Mouse (Mus musculus): ENCODE data around the gene Slc44a2. TPM values are rescaled to one million over a fixed set of nuclear protein-coding genes. Genes with fewer than 3 reads are reported as not detected.

Slc44a2 gene
- 100 to 1,000 TPM in 1 of 2 experiments, 10 to 100 TPM in 1; 99.2 to 113 TPM for total RNA-seq (2021)

- intact Hi-C loops (cut with DNase I), result no loop called here
- DNase-seq (ENCODE audit: low spot score), result peak; percentile 75
Measured at GRCm38 (mm10) chr9:21320619-21321512, at the start of gene Slc44a2. Slc44a2 (plus strand) TSS chr9:21320698.

- DNase-seq (ENCODE audit: low spot score), result no peak
- intact Hi-C loops (cut with DNase I), result no loop called here
Measured at GRCm38 (mm10) chr9:21272391-21272790, 48.1 kb upstream of the Slc44a2 start.

- intact Hi-C loops (cut with DNase I), result no loop called here
- no peak for DNase-seq (ENCODE audit: low spot score)
Measured at GRCm38 (mm10) chr9:21273094-21273493, 47.4 kb upstream of the Slc44a2 start.

GRCm38 (mm10) chr9:21273520-21274228, 46.8 kb upstream of the Slc44a2 start:
- intact Hi-C loops (cut with DNase I), result no loop called here
- no peak for DNase-seq (ENCODE audit: low spot score)

GRCm38 (mm10) chr9:21274336-21274735, 46.2 kb upstream of the Slc44a2 start:
- no peak for DNase-seq (ENCODE audit: low spot score)
- intact Hi-C loops (cut with DNase I), result no loop called here

GRCm38 (mm10) chr9:21275013-21275710, 45.3 kb upstream of the Slc44a2 start:
- intact Hi-C loops (cut with DNase I), result no loop called here
- no peak for DNase-seq (ENCODE audit: low spot score)

- intact Hi-C loops (cut with DNase I), result no loop called here
Measured at GRCm38 (mm10) chr9:21275727-21276126, 44.8 kb upstream of the Slc44a2 start.

GRCm38 (mm10) chr9:21276307-21276706, 44.2 kb upstream of the Slc44a2 start:
- intact Hi-C loops (cut with DNase I), result no loop called here
- DNase-seq (ENCODE audit: low spot score), result no peak

More at GRCm38 (mm10) chr9:21275727-21276126, 44.8 kb upstream of the Slc44a2 start:
- no peak for DNase-seq (ENCODE audit: low spot score)

- no peak for DNase-seq (ENCODE audit: low spot score)
Measured at GRCm38 (mm10) chr9:21277776-21278175, 42.7 kb upstream of the Slc44a2 start.

GRCm38 (mm10) chr9:21283591-21283990, 36.9 kb upstream of the Slc44a2 start:
- intact Hi-C loops (cut with DNase I), result no loop called here
- DNase-seq (ENCODE audit: low spot score), result no peak

More at GRCm38 (mm10) chr9:21277776-21278175, 42.7 kb upstream of the Slc44a2 start:
- intact Hi-C loops (cut with DNase I), result no loop called here

GRCm38 (mm10) chr9:21283994-21284393, 36.5 kb upstream of the Slc44a2 start:
- intact Hi-C loops (cut with DNase I), result no loop called here
- DNase-seq (ENCODE audit: low spot score), result no peak

- DNase-seq (ENCODE audit: low spot score), result no peak
- intact Hi-C loops (cut with DNase I), result loop anchor here (2.0 kb wide), 1 partner anchor 22 kb away; the partner anchor contains the start of gene Atg4d
Measured at GRCm38 (mm10) chr9:21286753-21287152, 33.7 kb upstream of the Slc44a2 start.

- peak; percentile 98 for DNase-seq (ENCODE audit: low spot score)
- intact Hi-C loops (cut with DNase I), result loop anchor here (2.0 kb wide), 1 partner anchor 23 kb away; the partner anchor contains the start of gene Atg4d
Measured at GRCm38 (mm10) chr9:21287571-21288402, 32.7 kb upstream of the Slc44a2 start, which contains the start of gene Kri1. Kri1 (minus strand) TSS chr9:21287969.

- DNase-seq (ENCODE audit: low spot score), result no peak
- intact Hi-C loops (cut with DNase I), result no loop called here
Measured at GRCm38 (mm10) chr9:21288404-21289336, 31.8 kb upstream of the Slc44a2 start.

- no peak for DNase-seq (ENCODE audit: low spot score)
- intact Hi-C loops (cut with DNase I), result no loop called here
Measured at GRCm38 (mm10) chr9:21289337-21289671, 31.2 kb upstream of the Slc44a2 start.

- no peak for DNase-seq (ENCODE audit: low spot score)
- intact Hi-C loops (cut with DNase I), result loop anchor here (5.0 kb wide), 1 partner anchor 48 kb away; no protein-coding TSS in a partner anchor
Measured at GRCm38 (mm10) chr9:21290589-21290988, 29.9 kb upstream of the Slc44a2 start.

GRCm38 (mm10) chr9:21291022-21291787, 29.3 kb upstream of the Slc44a2 start, which contains the start of gene Cdkn2d:
Cdkn2d (minus strand) TSS chr9:21291407.
- intact Hi-C loops (cut with DNase I), result loop anchor here (5.0 kb wide), 1 partner anchor 49 kb away; no protein-coding TSS in a partner anchor
- DNase-seq (ENCODE audit: low spot score), result peak; percentile 100
